Mouse (Mus musculus): ENCODE data around the gene Cpm.
"Not testable (repeated sequence)": the region's sequence is repeated elsewhere in the genome, so short reads cannot be mapped to it uniquely, and the experiment has no call there.

Cpm gene

GRCm38 (mm10) chr10:117702024-117702833 lies 72.9 kb downstream of the Cpm start:
- no peak for DNase-seq (ENCODE audit: low spot score in 2 of 2)

GRCm38 (mm10) chr10:117703506-117703905 lies 74.2 kb downstream of the Cpm start:
- no peak for DNase-seq (ENCODE audit: low spot score in 2 of 2)

GRCm38 (mm10) chr10:117704314-117704963 lies 75.1 kb downstream of the Cpm start:
- not testable (repeated sequence) for DNase-seq (ENCODE audit: low spot score in 2 of 2)

GRCm38 (mm10) chr10:117704964-117705335 lies 75.7 kb downstream of the Cpm start:
- no peak for DNase-seq (ENCODE audit: low spot score in 2 of 2)

- no peak for DNase-seq (ENCODE audit: low spot score in 2 of 2)
Measured at GRCm38 (mm10) chr10:117705806-117706205, 76.5 kb downstream of the Cpm start.

GRCm38 (mm10) chr10:117706440-117706839 lies 77.1 kb downstream of the Cpm start:
- no peak for DNase-seq (ENCODE audit: low spot score in 2 of 2)

- DNase-seq (ENCODE audit: low spot score in 2 of 2) = no peak
Measured at GRCm38 (mm10) chr10:117707114-117707838, 78.0 kb downstream of the Cpm start.

GRCm38 (mm10) chr10:117708376-117708775 lies 79.1 kb downstream of the Cpm start:
- DNase-seq (ENCODE audit: low spot score in 2 of 2) = no peak

- no peak for DNase-seq (ENCODE audit: low spot score in 2 of 2)
Measured at GRCm38 (mm10) chr10:117708856-117709255, 79.6 kb downstream of the Cpm start.

- DNase-seq (ENCODE audit: low spot score in 2 of 2) = no peak
Measured at GRCm38 (mm10) chr10:117709326-117709830, 80.1 kb downstream of the Cpm start.

- DNase-seq (ENCODE audit: low spot score in 2 of 2) = peak in 1 of 2 experiments; percentile 65
Measured at GRCm38 (mm10) chr10:117709930-117710603, 80.8 kb downstream of the Cpm start.

GRCm38 (mm10) chr10:117710604-117711141 lies 81.4 kb downstream of the Cpm start, which contains the start of gene Mdm2:
Gene Mdm2, minus strand, starts transcription at chr10:117710758.
- DNase-seq (ENCODE audit: low spot score in 2 of 2) = peak; percentile 74 to 95

- no peak for DNase-seq (ENCODE audit: low spot score in 2 of 2)
Measured at GRCm38 (mm10) chr10:117711408-117711807, 82.1 kb downstream of the Cpm start.

- no peak for DNase-seq (ENCODE audit: low spot score in 2 of 2)
Measured at GRCm38 (mm10) chr10:117712191-117712754, 83.0 kb downstream of the Cpm start.

- DNase-seq (ENCODE audit: low spot score in 2 of 2) = no peak
Measured at GRCm38 (mm10) chr10:117712871-117713270, 83.6 kb downstream of the Cpm start.

GRCm38 (mm10) chr10:117713466-117713865 lies 84.2 kb downstream of the Cpm start:
- no peak for DNase-seq (ENCODE audit: low spot score in 2 of 2)

GRCm38 (mm10) chr10:117714048-117714545 lies 84.8 kb downstream of the Cpm start:
- no peak for DNase-seq (ENCODE audit: low spot score in 2 of 2)

GRCm38 (mm10) chr10:117714928-117715500 lies 85.7 kb downstream of the Cpm start:
- DNase-seq (ENCODE audit: low spot score in 2 of 2) = no peak

GRCm38 (mm10) chr10:117715654-117716053 lies 86.4 kb downstream of the Cpm start:
- not testable (repeated sequence) for DNase-seq (ENCODE audit: low spot score in 2 of 2)

- DNase-seq (ENCODE audit: low spot score in 2 of 2) = no peak
Measured at GRCm38 (mm10) chr10:117716686-117717085, 87.4 kb downstream of the Cpm start.

Data from left cerebral cortex, adult 9 months (tissue).